ENCODE assay signal across 8 mouse cellular contexts in the genomic region with DNA sequence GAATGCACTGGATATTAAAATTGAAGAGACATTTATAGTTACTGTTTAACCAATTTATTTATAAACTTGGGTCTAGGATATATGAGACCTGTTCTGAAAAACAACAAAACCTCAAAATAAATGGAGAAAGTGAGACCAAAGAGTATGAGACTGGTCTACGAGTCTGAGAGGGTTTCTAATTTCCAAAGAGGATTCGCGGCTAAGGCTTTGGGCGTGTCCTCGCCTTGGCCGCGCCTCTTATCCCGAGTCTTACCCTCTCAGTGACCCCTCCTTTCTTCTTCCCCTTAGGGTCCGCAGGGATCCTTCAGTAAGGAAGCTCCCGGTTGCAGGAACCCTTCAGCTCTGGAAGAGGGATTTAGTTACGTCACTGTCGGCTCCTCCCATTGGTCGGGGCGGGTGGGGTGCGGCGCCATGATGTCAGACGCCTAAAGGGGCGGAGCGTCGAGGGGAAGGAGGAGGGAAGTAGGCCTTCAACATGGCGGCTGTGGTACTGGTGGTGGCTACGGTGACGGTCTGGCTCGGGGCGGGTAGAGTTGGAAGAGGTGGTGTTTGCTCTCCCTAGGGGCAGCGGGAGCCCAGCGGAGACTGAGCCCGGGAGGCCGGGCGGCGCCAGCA. TPM values are rescaled to one million over a fixed set of nuclear protein-coding genes. Genes with fewer than 3 reads are reported as not detected.
DNase-seq lines count a peak whose midpoint lies in the region; ATAC-seq lines count a peak whose summit lies in the region.

A gene (plus strand): TSS at position 413 of the 615 bp plus-strand sequence.

- ATAC-seq in inflammation-experienced regulatory T-cells, adult 6 months, result peak; percentile 94
- peak; percentile 98 for ATAC-seq in megakaryocyte-erythroid progenitor cell, adult 5-6 weeks (replicated peaks; ENCODE audit: low FRiP score, low TSS enrichment, poor library complexity, severe bottlenecking)

- peak; percentile 95 to 98 for DNase-seq in adrenal gland, adult (ENCODE audit: inconsistent age in 2 of 2, low spot score in 1 of 2)
- peak; percentile 99 for DNase-seq in embryo, embryonic 10.5 days (ENCODE audit: low spot score)
- peak; percentile 95 for DNase-seq in gastrocnemius, postnatal 14 days
- DNase-seq in left cerebral cortex, postnatal 10 days (ENCODE audit: extremely low spot score in 1 of 2, low spot score in 2 of 2), result peak; percentile 90 to 96
- peak; percentile 89 for DNase-seq in right cerebral cortex, postnatal 25 days
- DNase-seq in urinary bladder, postnatal 4 days (ENCODE audit: low spot score in 2 of 2), result peak; percentile 87 to 94

- intact Hi-C loops in gastrocnemius, postnatal 14 days (cut with DNase I; ENCODE audit: low total_unique reads), result no loop called here
- intact Hi-C loops in left cerebral cortex, postnatal 10 days (cut with DNase I), result no loop called here

RNA-seq across cellular contexts. Expression of the gene that starts here (rescaled TPM):
- total RNA-seq in gastrocnemius, postnatal 14 days (2021), result 10 to 100 TPM; 40.0 to 49.2 TPM
- polyA plus RNA-seq in inflammation-experienced regulatory T-cells, adult 6 months (2017; shearing (Covaris generic)), result 10 to 100 TPM; 24.2 to 34.2 (median 31.8) TPM
- 10 to 100 TPM; 41.6 to 42.7 TPM for total RNA-seq in left cerebral cortex, postnatal 10 days (2021)
- total RNA-seq in megakaryocyte-erythroid progenitor cell, adult 5-6 weeks (2014; fragmentation: Nextera tagmentation), result 15.4 and 16.9 TPM in 2 replicates
- total RNA-seq in megakaryocyte-erythroid progenitor cell, adult 5-6 weeks (2017), result 21.4 and 54.4 TPM in 2 replicates

Comparison
In these comparisons a context has a peak if more than half of its experiments do, and no peak if none do; other contexts are left out.
1. Peak in every context shown above with its lines: DNase-seq and ATAC-seq.